Mouse (Mus musculus) right cerebral cortex, postnatal 10 days (tissue): ENCODE measurements at regions not wholly inside any gene's neighbourhood (a gene's known extent, or its start where the extent isn't known, plus 50 kb on each side); places are given as distances from the start of the nearest gene placed in this dataset.

Source experiments
- DNase-seq, 2 experiments: peaks; one replicate each; pipeline ENCODE4 v3.0.0; 2021; ENCODE audit warnings: low spot score in 2 of 2

DNA sequence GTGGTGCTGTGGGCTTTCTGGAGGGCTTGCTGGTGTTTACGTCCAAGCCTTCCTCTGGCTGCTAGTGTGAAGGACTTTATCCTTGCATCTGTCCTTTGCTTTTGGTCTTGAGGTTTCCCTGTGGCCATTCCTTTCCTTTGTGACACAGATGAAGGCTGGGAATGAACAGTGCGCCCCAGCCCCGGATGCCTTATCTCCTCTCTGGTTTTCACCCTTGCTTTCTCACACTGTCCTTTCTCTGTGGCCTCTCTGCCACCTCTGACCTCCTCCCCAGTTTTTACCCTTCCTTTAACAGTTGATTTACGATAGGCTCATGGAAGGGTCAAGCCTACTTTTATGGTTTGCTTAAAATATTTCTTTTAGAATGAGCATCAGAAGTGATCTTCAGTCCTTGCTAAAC, 53.2 kb downstream of the Gas1 start:
- DNase-seq, result no peak

GRCm38 (mm10) chr13:60123174-60123587, 54.0 kb downstream of the Gas1 start:
- DNase-seq, result no peak

DNA sequence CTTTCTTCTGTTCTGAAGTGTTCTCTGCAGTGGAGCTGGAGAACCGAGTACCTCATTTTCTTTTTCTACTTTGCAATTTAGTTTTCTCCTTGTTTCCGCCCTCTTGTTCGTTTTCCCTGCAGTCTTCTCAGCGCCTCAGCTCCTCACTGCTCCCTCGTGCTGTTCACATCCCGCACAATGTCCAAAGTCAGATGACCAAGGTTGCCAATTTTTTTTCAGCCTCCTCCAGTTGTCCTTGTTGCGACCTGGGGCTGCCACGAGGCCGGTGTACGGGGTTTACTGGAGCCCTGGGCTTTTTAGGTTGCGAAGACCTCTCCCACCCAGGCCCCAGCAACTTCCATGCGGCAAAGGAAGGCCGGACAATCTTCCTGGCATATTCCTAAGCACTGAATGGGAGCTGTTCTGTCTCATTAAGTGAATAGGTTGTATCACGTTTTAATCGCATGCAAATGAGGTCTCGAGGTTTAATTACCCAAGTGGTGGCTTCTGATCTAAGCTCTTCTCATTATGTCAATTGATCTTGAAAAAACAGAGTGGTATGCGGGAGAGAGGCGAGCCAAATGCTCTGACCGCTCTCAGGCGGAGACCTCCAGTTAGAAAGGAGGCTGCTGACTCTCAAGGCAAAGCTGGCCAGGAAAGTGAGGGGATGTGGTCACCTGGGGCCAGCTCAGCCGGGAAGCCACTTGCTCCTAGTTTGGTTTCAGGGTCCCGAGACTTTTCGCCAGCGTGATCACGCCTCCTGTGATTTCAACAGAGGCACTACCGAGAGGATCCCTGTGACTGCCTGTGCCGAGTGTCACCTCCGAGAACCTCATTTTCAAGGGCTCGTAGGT, 54.6 kb downstream of the Gas1 start:
- DNase-seq, result no peak

DNA sequence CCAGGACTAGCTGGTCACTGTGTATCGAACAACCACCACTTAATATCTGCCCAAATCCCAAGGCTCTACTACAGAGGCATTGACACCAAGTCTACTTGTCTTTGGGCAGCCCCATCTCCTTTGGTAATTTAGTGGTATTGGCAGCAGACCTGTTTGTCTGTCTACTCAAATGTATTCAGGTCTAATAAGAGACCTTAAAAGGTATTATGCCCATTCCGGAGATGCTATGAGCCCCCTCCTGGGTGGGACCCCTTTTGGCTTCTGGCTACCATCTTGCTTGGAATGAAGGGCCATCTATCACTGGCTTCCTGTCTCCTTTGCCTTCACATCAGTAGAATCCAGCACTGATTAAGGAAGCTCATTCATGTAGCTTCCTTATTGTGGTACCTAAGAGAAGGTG, 65.7 kb downstream of the Gas1 start:
- no peak for DNase-seq

GRCm38 (mm10) chr13:60110079-60110846, 66.9 kb downstream of the Gas1 start:
- peak; percentile 62 to 73 for DNase-seq

GRCm38 (mm10) chr13:60105286-60105685, 71.9 kb downstream of the Gas1 start:
- DNase-seq, result peak; percentile 82

DNA sequence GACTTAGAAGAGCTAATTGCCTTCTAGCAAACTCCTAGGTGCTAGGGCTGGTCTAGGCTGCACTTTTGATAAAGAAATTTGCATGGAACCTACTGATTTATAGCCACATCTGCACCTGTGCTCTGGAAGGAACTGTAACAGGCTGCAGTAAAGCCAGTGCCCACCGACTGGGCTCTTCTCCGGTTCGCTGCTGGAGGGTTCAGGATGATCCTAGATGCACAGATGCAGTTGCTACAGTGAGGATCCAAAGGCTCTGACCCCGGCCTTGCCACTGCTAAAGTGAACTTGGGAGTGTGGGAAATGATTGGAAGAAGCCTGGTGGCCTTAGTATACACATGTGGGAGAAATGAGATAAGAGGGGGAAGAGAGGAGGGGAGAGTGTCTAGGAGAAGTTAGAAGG, 75.5 kb downstream of the Gas1 start:
- DNase-seq, result no peak

GRCm38 (mm10) chr13:60100130-60101112, 76.7 kb downstream of the Gas1 start:
- no peak for DNase-seq

- no peak for DNase-seq
Observed at GRCm38 (mm10) chr13:60099469-60100129, 77.6 kb downstream of the Gas1 start.

- DNase-seq, result no peak
Observed at GRCm38 (mm10) chr13:60098394-60098793, 78.8 kb downstream of the Gas1 start.

DNA sequence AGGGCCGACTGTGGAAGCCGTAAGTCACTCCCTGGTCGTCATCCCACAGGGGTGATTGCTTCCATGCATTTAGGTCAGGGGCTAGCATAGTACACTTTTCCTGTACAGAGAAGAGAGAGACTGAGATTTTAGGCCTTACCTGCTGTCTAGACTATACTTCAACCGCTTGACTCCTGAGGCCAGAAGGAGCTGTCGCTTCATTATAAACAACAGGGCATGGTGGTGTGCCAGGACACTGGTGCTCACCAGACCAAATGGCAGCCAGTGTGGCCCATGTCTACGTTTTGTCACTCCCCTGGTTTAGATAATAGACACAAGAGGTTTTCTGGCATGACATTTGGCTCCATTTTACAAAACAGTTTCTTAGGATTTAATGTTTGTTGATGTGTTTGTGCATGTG, 79.4 kb downstream of the Gas1 start:
- DNase-seq, result no peak

DNA sequence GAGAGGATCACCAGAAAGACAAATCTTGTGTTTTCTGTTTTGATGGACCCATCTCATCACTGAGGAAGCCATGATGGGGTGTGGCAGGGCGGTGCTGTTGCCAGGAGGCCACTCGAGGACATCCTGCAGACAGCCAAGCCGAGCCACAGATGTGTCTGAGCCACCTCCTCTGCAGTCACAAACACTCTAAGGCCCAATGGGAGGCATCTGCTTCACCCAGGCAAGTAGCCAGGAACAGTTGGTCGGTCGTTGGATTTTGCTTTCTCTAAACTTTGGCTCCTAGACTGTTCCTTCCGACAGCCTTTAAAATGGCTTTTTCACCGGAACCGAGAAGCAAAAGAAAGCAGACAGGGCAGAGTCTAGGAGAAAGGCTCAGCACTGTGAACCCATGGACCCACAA, 90.5 kb downstream of the Gas1 start:
- peak; percentile 40 to 69 for DNase-seq

DNA sequence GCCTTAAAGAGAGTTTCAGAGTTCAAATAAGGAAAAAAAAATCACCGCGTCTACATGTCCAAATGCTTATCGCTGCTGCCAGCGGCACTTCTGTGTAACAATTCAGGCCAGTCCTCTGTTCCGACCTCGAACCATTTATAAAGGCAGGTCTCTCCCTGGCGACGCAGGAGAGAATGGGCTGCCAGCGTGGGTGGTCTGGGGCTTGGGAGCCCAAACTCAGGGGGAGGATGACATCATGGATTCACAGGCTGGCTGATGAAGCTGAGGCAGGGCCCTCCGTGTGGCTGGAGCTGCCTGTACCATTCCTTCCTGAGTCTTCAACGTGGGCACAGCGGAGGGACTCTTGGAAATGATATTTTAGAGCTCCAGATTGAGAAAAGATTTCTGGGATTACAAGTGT, 92.2 kb downstream of the Gas1 start:
- DNase-seq, result peak; percentile 40 to 54

- DNase-seq, result no peak
Observed at GRCm38 (mm10) chr13:60084290-60084689, 92.9 kb downstream of the Gas1 start.

- no peak for DNase-seq
Observed at GRCm38 (mm10) chr13:60080113-60080512, 97.1 kb downstream of the Gas1 start.

DNA sequence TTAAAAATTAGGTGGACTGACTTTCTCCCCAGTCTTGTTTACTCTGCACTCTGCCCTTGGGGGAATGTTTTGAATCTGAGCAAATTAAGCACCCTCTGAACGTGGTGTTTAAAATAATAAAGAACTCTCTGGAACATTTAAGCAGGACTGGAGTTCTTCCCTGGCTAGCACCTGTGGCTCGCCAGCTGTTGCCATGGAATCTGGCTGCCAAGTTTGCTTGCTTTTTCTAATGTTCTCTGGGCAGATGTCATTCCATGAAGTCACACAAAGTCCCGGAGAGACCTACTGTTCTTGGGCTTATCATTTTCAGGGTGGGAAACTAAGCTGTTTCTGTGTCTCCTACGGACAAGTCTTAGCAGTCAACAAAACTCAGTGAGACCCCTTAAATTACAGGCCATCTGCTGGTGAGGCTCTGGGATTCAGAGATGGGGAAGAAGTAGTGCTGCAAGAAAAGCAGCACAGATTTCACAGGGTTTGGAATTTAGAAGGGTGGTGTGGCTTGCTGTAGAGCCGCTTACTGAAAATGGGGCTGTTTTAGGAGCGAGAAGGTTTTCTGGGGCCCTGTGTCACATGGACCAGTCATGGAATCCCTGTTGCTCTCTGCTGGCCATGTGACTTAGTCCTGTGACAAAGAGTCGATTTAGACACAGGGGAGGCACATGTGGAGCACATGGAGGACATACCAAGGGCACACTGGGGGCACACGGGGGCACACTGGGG, 98.7 kb downstream of the Gas1 start:
- peak in 1 of 2 experiments; percentile 35 for DNase-seq

- DNase-seq, result no peak
Observed at GRCm38 (mm10) chr13:60076147-60076800, 100.9 kb downstream of the Gas1 start.

DNA sequence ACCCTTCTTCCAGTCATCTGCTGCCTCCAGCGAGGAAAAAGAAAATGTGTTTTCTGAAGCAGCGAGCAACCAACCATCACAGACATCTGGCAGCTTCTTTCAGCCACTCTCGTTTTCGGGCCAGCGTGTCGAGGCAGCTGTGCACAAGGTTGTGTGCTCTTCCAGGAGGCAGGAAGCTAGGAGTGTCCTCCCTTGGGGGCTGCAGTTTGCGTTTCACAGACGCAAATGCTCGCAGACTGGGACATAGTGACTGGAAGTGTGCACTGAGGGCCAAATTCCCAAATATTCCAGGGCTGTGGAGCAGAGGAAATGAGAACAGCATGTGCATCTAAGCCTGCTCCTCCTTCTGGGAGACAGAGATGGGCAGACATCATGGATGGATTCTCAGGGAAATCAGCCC, 105.6 kb downstream of the Gas1 start:
- DNase-seq, result no peak

- no peak for DNase-seq
Observed at GRCm38 (mm10) chr13:60069196-60069595, 108.0 kb downstream of the Gas1 start.

GRCm38 (mm10) chr13:60067325-60067724, 109.8 kb downstream of the Gas1 start:
- DNase-seq, result no peak
